Mouse (Mus musculus) left cerebral cortex, postnatal 10 days (tissue): ENCODE measurements around the gene Pskh1. TPM values are rescaled to one million over a fixed set of nuclear protein-coding genes. Genes with fewer than 3 reads are reported as not detected.

Source experiments
- DNase-seq, 2 experiments: peaks; one replicate each; pipeline ENCODE4 v3.0.0; 2021 to 2022; ENCODE audit warnings: low spot score in 2 of 2, mixed read lengths in 1 of 2; ENCODE audit errors: extremely low spot score in 1 of 2
- intact Hi-C: fragments of 180-260 bp; cut with DNase I; formaldehyde crosslinking; loops from one replicate; pipeline ENCODE4 v1.15.1; 2025
- microRNA-seq: library from miRNA; unstranded; fragments of <30 nt; microRNA quantifications from one replicate; pipeline ENCODE4 v1.2.0, GENCODE M21; 2022
- total RNA-seq, 2 experiments: library from RNA; stranded (reverse); gene quantifications; 2 replicates each; pipeline ENCODE4 v1.2.3; 2021

Gene Pskh1
- total RNA-seq, 2 experiments from 2014 or later, result 7.9 to 8.8 TPM

- intact Hi-C loops, result no loop called here
- no peak for DNase-seq
These were observed 70.9 kb downstream of the Pskh1 start for GRCm38 (mm10) chr8:105971019-105971720.

GRCm38 (mm10) chr8:105975363-105975762 is 75.1 kb downstream of the Pskh1 start:
- intact Hi-C loops, result no loop called here
- no peak for DNase-seq

DNA sequence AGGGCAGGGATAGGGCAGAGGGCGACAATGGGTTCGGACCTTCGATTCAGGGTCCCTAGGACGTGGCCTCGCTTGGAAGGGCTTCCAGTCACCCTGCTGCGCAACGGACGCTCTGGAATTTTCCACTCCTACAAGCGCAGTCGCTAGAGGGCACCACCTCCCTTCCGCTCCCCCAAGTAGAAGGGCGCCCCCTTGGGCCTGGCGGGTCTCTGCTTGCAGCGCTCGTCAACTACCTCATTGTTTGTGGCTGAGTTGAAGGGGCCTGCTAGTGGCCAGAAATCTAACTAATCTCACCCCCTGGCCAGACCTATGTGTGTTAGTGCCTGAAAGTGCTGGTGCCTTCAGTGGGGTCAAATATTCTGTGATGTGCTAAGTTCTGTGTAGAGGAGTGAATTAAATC is 79.1 kb downstream of the Pskh1 start, which contains the start of gene Dpep3:
TSS of gene Dpep3 (minus strand) at position 105 of the 400 bp plus-strand sequence.
- no peak for DNase-seq
- intact Hi-C loops, result no loop called here

- no peak for DNase-seq
- intact Hi-C loops, result no loop called here
These were observed 80.9 kb downstream of the Pskh1 start for GRCm38 (mm10) chr8:105981146-105981545.

Small RNA genes within 50 kb of the gene (microRNA-seq; reads per million reads assigned to microRNA genes)
- not detected for gene Mir7074

Other genes with a start within 250 kb of the Pskh1 start
- gene Carmil2, start 214.2 kb upstream of the Pskh1 start, total RNA-seq, result 10 to 100 TPM; 43.6 to 46.6 TPM
- 10 to 100 TPM; 49.3 to 51.0 TPM for gene Acd, start 199.3 kb upstream of the Pskh1 start, total RNA-seq
- gene Pard6a, start 199.3 kb upstream of the Pskh1 start, total RNA-seq, result 10 to 100 TPM; 40.7 to 44.1 TPM
- gene 4933405L10Rik, start 192.8 kb upstream of the Pskh1 start, total RNA-seq, result under 1 TPM in 1 of 2 experiments, not detected in 1; 0.62 TPM
- gene Enkd1, start 192.2 kb upstream of the Pskh1 start, total RNA-seq, result 10 to 100 TPM; 12.3 to 13.5 TPM
- gene Gfod2, start 141.8 kb upstream of the Pskh1 start, total RNA-seq, result 10 to 100 TPM; 26.3 to 36.3 TPM
- gene Ranbp10, start 73.1 kb upstream of the Pskh1 start, total RNA-seq, result 10 to 100 TPM; 23.0 to 23.7 TPM
- gene Tsnaxip1, start 72.7 kb upstream of the Pskh1 start, total RNA-seq, result not detected
- gene Cenpt, start 47.2 kb upstream of the Pskh1 start, total RNA-seq, result 10 to 100 TPM; 23.7 to 26.0 TPM
- 10 to 100 TPM; 33.2 to 34.9 TPM for gene Thap11, start 45.3 kb upstream of the Pskh1 start, total RNA-seq
- 10 to 100 TPM; 28.7 to 38.1 TPM for gene Nutf2, start 39.9 kb upstream of the Pskh1 start, total RNA-seq
- 10 to 100 TPM; 62.7 to 66.5 TPM for gene Edc4, start 19.6 kb upstream of the Pskh1 start, total RNA-seq
- under 1 TPM in 1 of 2 experiments, not detected in 1; 0.97 TPM for gene Nrn1l, start 6.9 kb upstream of the Pskh1 start, total RNA-seq
- 1 to 10 TPM in 1 of 2 experiments, under 1 TPM in 1; 0.90 to 1.5 TPM for gene Ctrl, start 33.4 kb downstream of the Pskh1 start, total RNA-seq
- 10 to 100 TPM; 74.6 to 80.0 TPM for gene Psmb10, start 38.0 kb downstream of the Pskh1 start, total RNA-seq
- 10 to 100 TPM; 13.0 to 14.1 TPM for gene Lcat, start 42.9 kb downstream of the Pskh1 start, total RNA-seq
- gene Slc12a4, start 65.7 kb downstream of the Pskh1 start, total RNA-seq, result 10 to 100 TPM; 20.4 to 20.9 TPM
- not detected for gene Dpep3, start 79.0 kb downstream of the Pskh1 start, total RNA-seq
- 10 to 100 TPM; 18.9 to 20.9 TPM for gene Dus2, start 90.9 kb downstream of the Pskh1 start, total RNA-seq
- not detected for gene Dpep2nb, start 105.5 kb downstream of the Pskh1 start, total RNA-seq
- 10 to 100 TPM; 14.3 to 15.2 TPM for gene Ddx28, start 111.4 kb downstream of the Pskh1 start, total RNA-seq
- 10 to 100 TPM; 10.9 to 12.1 TPM for gene Nfatc3, start 158.4 kb downstream of the Pskh1 start, total RNA-seq
- not detected for gene Esrp2, start 236.5 kb downstream of the Pskh1 start, total RNA-seq
- 10 to 100 TPM; 24.6 to 25.3 TPM for gene Pla2g15, start 250.0 kb downstream of the Pskh1 start, total RNA-seq